Mouse (Mus musculus): Measurements from ENCODE around the gene Cdh13.

Cdh13 gene

DNA sequence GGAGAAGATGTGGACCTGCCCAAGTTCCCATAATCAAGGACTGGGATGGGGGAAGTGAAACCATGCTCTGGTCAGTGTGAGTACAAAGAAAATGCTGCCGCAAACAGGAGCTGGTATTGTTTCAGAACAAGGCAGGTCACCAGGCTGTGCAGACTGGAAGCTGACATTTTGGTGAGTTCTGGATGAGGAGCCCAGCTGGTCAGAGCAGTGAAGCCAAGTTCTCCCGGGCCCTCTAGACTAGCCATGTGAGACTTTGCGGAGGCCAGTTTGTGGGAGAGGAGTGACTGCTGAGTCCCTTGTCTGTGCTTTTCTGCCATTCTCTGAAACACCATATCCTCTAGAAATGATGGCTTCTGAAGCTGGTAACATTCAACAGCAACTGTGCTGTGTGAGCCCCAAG, 829.3 kb downstream of the Cdh13 start:
- DNase-seq = no peak

DNA sequence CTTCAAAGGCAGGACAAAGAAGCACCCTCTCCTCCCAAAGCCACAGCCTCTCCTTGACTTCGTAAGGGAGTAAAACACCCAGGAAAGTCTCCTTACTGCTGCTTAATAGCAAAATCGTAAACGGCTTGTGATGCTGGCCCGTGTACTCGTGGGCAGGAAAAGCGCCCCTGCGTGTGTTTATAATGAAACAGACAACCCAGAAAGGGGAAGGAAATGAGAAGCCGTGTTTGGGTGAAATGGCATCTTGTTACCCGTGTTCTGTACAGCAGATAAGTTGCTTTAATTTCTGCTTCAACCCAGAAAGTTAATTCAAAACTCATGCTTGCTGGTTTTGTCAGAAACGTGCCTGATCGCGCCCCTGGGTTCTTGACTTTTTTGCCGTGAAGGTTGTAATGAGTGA, 837.7 kb downstream of the Cdh13 start:
- DNase-seq = no peak

DNA sequence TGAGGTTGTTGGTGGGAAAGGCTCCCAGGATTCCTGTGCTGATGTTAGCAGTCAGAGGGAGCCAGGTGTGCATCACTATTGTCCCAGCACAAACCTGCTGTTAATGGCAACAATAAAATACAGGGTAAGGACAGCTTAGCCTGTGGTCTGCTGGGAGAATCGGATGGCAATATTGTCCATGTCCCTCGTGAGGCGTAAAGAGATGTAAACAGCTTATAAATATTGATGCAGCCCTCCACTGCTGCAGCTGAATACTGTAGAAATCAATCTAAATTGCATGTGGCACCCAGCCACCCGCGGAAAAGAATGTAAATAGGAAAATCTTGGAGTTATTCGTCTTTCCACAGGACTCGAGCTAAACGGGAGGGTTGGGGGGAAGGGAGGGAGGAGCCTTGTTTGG, 844.3 kb downstream of the Cdh13 start:
- peak; percentile 15 for DNase-seq

DNA sequence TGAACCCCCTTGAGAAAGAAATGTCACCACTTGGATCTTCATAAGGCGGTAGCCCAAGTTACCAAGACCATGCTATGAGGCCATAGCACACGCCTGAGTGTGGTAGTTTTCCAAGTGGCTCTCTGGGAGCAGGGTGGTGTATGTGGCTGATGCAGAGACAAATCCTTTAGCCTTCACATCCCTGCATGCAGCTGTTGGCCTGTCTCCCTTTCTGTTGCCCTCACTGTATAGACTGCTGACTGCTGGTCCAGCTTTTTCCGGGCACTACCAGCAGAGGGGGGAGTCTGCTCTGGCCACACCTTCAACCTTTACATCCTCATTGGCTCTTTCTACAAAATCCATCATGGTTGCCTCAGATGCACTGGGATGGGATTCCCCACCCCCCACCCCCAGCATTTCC, 844.7 kb downstream of the Cdh13 start:
- no peak for DNase-seq

DNA sequence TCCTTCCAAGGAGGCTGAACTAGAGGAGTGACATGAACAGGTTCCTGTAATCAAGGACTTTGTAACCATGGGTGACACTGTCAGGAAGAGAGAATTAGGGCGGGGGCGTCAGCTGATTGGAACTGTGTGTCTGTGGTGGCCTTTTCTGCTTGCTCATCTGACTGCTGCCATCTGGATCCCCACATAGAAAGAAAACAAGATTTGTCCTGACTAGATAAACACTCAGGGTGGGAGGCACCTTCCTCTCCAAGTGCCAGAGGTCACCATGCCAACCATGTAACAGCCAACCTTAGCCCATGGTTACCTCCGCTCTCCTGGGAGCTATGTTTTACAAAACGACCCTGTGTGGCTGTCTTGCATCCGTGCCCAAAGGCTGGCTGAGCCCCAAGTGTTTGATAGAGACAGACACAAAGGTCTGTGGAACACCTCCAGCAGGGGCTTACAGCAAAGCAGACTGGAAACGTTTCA, 873.0 kb downstream of the Cdh13 start:
- no peak for DNase-seq

DNA sequence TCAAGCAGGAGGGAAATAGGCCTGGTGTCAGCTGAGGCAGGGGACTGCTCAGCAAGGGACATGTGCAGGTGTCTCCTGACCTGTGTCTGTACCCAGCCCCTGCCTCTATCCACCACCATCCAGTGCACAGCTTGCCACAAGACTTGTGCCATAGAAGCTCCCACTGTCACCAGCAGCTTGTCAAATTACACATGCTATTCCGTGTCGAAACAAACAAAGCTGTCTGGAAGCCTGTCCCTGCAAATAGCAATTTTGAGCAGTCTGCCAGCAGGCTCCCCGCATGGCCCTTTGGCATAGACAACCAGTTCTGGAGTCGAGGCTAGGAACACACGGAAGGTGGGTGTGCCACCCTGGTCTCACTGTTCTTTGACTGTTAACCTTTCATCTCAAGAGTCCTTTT, 875.1 kb downstream of the Cdh13 start:
- DNase-seq = peak; percentile 44

DNA sequence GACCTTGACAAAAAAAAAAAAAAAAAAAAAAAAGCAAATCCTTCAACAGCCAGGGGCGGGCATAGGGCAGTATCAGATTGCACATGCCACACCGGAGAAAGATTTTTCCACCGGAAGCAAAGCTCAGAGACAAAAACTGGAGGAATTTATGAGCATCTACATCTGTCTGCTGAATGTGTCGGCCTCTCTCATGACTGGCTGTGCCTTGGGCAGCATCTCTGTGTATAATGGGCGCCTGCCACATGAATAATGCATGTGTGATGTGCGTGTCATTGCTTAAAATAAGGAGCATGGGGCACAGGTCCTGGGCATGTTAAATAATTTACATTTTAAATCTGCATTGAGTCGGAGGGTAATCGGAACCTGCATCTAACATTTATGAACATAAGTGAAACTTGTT, 876.3 kb downstream of the Cdh13 start:
- no peak for DNase-seq

DNA sequence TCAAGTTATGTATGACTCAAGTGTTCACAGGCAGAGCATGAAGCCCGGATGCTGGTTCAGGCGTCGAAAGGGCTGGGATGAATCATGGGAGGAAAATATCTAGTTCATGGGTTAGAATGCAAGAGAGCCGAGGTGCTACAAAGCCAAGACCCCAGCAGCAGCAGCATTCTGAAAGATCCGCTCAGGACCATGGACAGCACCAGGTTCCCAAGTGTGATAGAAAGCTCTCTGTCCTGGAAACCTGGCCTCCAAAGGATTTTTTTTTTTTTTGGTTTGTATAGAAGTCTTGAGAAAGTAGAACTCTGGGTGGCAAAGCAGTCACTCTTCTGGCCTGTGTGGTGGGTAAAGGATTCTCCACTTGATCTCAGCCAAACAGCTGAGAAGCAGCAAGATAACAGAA, 880.5 kb downstream of the Cdh13 start:
- no peak for DNase-seq

DNA sequence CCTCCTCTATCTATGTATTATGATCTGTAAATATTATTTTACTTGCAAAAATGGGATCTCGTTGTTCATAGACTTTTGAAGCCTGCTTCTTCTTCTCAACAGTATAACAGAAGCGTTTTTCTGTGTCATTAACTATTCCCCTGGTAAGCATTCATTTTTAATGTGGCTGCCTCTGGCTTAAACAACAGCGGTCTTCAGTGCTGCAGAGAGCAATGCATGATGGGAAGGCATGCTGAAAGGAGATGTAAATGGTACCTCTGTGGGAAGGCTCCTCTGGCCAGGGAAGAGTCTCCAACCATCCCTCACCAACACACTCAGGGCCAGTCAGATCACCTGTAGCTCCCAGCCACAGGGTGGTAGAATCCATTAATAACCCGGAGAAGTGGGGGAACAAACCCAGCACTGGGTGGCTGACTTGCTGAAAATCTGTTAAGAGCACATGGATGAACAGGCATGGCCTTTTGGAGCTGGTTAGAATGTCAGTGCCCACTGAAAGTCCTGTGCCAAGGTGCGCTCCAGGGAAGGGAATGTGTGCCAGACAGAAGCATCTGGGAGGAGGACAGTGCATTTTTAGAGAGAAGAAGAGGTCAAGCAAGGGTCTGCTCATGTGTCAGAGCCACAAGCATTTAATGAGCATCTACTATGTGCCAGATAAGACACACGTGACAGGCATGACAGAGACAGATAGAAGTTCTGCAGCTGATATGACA, 893.8 kb downstream of the Cdh13 start:
- no peak for DNase-seq

DNA sequence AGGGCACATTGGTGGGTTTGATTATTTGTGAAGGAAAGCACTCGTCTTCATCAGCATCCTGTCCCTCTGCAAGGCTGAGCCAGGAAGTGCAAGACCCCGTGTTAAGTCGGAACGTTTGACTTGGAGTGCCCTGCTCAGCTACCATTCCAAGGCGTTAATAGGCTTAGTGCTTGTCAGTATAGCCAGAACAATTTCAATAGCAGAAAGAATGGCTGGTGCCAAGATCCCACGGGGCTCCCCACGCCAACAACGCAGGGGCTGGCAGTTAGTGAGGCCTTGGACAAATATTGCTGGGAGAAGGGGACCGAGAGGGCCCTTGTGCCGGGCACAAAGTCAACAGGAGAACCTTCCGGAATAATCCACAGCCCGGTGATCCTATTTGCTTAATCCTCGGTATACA, 897.1 kb downstream of the Cdh13 start:
- DNase-seq = no peak

DNA sequence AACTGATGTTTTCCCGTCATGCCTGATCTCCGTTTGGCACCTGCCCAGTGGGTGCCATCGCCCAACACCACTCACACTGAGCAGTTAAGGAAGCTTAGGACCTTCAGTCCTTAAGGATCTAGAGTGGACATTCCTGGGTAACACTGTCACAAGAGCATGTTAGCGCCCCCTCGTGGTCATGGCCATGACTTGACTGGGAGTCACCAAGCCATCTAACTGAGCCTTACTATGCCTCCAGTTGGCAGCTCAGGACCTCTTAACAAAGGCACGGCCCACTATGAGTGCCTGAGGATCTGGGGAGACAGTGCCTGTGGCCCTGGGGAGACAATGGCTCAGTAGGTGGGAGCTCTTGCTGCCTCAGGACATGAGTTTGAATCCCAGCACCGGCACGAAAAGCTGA, 912.2 kb downstream of the Cdh13 start:
- peak; percentile 32 for DNase-seq

DNA sequence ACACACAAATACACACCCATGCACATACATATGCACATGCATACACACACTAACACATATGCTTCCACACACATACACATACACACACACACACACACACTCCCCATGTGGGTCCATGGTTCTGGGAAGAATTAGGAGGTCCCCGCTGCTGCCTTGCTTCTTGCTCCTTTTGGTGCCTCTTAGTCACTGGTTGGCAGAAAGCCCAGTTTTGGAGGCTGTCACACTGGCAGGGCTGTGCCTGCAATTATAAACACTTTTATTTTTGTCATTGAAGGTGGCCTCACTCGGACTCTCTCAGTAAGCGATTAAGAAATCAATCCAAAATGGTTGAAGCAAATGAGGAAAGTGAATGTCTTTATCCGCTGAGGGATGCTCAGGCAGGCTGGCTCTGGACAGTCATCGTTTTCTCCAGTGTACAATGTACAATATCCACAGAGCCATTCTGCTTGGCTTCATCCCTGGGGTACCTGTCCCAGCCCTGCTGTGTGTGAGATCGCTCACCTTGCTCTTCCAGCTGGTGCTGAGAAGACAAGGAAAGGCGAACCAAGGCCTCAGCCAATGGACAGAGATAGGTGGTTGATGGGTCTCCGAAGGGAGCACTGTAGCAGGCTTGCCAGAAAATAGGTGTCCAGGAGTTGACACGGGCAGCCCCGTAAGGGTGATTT, 913.1 kb downstream of the Cdh13 start:
- peak; percentile 44 for DNase-seq

DNA sequence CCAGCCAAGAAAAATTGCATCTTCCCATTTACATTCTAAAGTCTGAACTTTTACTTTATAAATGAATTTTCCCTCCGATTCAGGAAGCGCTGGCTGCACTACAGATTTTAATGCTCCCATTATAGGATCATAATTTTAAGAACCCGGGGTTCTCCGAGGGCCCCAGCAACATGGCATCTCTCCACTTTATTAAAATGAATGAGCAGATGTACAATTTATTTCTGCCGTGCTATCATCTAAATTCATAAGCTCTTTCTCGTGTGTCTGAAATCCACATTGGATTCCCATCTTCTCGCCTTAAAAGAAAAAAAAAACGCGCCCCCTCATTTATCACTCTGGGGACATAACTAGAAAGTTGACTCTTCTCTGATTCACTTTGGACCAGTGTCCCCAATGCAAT, 925.0 kb downstream of the Cdh13 start:
- no peak for DNase-seq

DNA sequence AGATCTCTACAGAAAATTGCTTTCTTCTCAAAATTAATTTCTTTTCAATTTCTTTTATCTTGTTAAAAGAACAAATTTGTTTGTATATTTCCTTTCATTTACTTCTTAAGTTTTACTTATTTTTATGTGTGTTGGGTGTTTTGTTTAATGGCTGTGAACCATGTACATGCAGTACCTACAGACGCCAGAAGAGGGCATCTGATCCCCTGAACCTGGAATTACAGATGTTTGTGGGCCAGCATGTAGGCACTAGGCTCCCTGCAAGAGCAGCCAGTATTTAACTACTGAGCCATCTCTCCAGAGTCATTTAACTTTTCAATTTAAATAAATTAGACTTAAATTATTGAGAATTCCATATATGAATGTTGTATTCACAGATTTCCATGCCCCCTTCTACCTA, 941.0 kb downstream of the Cdh13 start:
- peak; percentile 28 for DNase-seq

DNA sequence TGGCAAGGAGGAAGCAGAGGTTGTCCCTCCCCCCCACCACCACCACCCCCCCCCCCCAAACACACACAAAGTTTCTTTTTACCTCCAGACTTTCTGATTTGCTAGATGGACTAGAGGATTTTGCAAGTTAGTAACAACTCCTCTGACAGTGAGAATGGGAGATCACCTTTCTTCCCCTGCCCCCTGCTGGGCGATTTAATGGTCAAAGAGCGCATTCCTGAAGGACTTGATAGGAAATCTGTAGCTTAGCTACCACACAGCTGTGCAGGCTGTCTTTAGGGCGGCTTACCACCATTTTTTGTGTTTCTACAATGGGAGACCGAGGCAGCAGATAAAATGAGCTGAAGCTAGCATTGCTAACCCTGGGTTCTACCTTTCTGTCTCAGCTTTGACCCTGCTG, 961.6 kb downstream of the Cdh13 start:
- no peak for DNase-seq

DNA sequence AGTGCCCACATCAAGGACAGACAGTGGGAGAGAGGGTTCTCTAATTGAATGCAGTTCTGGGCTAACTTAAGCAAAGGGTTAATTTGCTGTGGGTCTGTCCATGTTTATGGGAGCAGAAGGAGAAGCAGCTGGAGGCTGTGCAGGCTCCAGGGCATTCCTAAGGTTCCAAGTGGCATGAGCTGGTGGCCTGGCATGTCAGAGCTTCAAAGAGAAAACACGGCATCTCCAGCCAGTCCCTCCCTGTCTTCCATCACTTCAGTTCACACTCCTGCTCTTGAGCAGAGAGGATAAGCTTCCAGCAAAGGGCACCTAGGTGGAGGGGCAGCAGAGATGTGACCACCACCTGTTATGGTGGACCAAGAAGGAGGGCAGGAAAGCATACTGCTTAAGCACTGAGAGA, 962.1 kb downstream of the Cdh13 start:
- no peak for DNase-seq

DNA sequence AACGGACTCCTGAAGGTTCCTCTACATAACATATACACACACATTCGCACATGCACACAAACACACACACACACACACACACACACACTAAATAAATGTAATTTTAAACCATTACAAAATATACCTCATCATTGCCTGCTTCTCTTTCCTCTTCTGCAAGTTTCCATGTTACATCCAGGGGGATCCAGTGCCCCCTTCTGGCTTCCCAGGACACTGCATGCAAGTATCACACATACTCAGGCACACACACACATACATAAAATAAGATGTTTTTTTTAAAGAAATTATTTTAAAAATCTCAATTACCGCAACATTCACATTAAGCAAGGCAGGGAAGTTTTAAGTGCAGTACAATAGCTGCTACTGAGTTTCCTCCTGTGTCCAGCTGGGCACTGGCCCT, 970.8 kb downstream of the Cdh13 start:
- peak; percentile 11 for DNase-seq

DNA sequence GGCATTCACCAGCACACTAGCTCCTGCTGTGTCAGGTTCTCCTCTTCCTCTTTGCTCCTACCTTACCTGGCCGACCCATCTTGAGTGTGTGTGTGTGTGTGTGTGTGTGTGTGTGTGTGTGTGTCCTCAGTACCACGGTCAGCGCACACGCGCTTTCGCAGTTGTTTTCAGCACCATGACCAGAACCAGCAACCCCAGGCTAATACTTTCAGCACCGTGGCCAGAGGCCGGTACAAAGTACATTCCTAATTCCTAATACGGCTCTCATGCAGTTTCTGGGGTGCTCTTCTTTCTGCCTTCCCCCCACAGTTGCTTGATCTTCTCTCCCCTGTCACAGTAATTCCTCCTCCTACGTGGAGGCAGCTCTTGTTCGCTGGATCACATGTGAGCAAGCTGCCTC, 975.1 kb downstream of the Cdh13 start:
- no peak for DNase-seq

DNA sequence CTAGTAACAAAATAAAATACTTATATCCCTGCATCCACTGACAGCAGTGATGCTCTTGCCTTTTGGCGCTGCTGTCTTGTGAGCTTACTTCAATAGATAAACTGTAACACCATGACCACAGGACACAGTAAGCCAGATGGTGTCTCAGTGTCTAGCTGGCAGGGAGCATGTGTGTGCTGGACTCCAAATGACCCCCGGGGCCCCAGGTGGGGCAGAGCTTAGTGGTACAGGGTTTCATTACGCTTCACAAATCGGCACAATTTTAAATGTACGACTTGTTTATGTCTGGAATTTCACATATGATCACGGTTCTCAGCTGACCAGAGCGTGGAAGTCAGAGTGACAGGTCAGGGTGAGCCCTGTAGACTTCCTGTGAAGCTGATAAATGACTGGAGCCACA, 980.2 kb downstream of the Cdh13 start:
- DNase-seq = no peak

DNA sequence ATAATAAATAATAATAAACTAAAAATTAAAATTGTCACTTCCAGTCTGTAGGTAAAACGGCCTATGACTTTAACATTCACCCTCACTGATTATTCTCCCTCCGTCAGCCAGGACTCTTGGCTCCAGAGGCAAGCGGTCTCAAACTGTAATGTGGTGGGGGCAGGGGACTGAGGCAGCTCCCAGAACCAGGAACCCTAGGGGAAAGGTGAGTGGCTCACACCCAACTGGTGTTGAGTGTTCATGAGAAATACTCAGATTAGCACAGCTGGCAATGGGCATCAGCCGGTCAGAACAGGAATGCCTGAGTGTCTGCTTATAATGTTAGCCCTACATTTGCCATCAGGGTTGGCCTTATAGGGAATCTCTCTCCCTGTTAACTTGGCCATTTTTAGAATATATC, 982.8 kb downstream of the Cdh13 start:
- DNase-seq = no peak

DNA sequence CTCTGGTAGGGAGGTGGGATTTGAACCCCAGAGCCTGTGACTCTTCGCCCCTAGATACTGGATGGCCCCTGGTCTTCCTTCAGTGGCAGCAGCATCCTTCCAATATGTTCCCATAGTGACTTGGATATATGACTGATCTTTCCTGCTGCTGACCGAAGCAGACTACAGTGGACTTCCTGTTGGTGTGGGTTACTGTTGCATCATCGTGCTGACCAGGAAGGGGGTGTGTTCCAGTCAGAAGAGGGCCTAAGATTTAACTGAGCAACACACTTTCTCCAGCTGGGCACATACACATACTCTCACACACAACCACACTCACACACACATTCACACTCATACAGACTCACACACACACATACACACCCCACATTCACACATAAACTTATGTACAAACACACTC, 986.0 kb downstream of the Cdh13 start:
- no peak for DNase-seq

DNA sequence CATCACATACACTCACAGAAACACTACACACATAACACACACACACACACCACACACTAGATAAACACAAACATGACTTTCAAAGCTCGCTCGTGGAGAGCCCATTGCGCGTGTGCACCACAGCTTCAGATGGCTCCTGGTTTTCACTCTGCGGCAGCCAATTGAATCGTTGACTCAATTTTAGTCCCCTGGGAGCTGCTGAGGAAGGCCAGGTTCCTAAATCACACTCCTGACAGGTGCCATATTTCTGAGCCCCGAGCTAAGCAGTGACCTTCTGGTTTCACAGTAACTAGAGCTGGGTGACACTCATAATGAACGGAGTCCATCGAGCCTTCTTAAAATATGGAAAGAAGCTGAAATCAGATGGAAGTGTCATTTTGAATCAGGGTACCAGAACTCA, 986.8 kb downstream of the Cdh13 start:
- DNase-seq = no peak

DNA sequence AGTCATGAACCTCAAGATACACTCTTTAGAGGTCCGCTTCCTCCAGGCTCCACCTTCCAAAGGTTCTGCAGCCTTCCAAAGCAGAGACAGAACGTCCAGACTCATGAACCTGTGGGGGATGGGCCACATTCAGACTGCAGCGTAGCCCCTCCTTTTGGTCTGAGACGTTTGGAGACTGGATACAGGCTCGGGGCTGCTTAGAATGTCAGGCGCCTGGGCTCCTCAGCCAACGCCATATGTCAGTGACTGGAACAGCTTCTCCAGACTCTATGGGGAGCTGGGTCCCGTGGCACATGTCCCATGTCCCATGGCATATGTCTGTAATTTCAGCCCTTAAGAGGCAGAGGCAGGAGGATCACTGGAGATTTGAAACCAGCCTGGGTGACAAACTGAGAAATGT, 989.4 kb downstream of the Cdh13 start:
- no peak for DNase-seq

DNA sequence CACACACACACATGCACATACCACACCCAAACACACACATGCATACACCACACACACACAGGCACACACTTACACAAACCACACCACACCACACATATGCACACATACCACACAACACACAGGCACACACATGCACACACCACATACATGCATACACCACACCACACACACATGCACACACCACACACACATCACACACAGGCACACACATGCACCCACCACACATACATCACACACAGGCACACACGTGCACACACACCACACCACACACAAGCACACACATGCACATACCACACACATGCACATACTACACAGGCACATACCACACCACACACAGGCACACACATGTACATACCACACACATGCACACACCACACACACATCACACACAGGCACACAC, 991.9 kb downstream of the Cdh13 start:
- no peak for DNase-seq

DNA sequence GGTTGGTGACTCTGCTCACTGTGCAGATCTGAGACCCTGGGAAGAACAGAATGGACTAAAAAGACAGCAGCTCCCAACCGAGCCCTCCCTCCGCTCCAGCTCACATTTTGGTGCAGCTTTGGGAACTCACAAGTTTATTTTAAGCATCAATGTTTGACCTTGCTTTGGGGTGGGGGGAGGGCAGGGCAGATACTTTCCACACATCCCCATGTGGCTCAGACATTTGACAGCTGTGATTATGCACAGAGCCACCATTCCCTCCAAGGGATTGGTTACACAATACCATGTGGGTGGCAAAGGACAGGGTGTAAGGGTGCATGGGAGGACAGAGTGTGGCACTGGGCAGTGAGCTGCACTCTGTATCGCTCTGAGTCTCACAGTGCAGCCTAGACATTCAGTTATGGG, 993.5 kb downstream of the Cdh13 start:
- DNase-seq = no peak
